Mouse (Mus musculus) ES-Bruce4 (cell line): ENCODE data around the gene Il9r. TPM values are rescaled to one million over a fixed set of nuclear protein-coding genes. Genes with fewer than 3 reads are reported as not detected.
A peak's percentile ranks its signal among the peaks of the same experiment; 100 is the strongest.

Experiments
- H3K27ac ChIP-seq: 2 replicates; pipeline ENCODE4 v1.5.1; 2012; ENCODE audit warnings: low read length, inconsistent platforms; ENCODE audit not compliant: insufficient read depth
- H3K27me3 ChIP-seq: 2 replicates; pipeline ENCODE4 v1.6.1; 2012; ENCODE audit warnings: mild to moderate bottlenecking, low read length, inconsistent platforms; ENCODE audit not compliant: control insufficient read depth, poor library complexity, insufficient read depth, severe bottlenecking
- H3K36me3 ChIP-seq: 2 replicates; pipeline ENCODE4 v1.6.1; 2012; ENCODE audit warnings: inconsistent platforms, mild to moderate bottlenecking, low read length, moderate library complexity; ENCODE audit not compliant: control insufficient read depth, poor library complexity, insufficient read depth, severe bottlenecking
- H3K4me1 ChIP-seq: one replicate; pipeline ENCODE4 v1.8.1; 2011; ENCODE audit warnings: low read length; ENCODE audit not compliant: control insufficient read depth, insufficient read depth
- H3K4me3 ChIP-seq: 2 replicates; pipeline ENCODE4 v1.5.1; 2011; ENCODE audit warnings: low read depth, mild to moderate bottlenecking, low read length
- H3K9ac ChIP-seq: 2 replicates; pipeline ENCODE4 v1.6.1; 2012; ENCODE audit warnings: low read depth, mild to moderate bottlenecking, inconsistent platforms; ENCODE audit not compliant: poor library complexity, severe bottlenecking
- H3K9me3 ChIP-seq: replicated peaks from 2 replicates; pipeline ENCODE4 v1.6.1; 2012; ENCODE audit warnings: mild to moderate bottlenecking, low read length, inconsistent platforms; ENCODE audit not compliant: control insufficient read depth, poor library complexity, insufficient read depth, severe bottlenecking
- CTCF ChIP-seq: IDR thresholded peaks from one replicate; pipeline ENCODE4 v1.8.1; 2011; ENCODE audit warnings: low read depth, low read length
- EP300 ChIP-seq: IDR thresholded peaks from 2 replicates; pipeline ENCODE4 v1.6.1; 2011; ENCODE audit warnings: low read depth, low read length; ENCODE audit not compliant: insufficient read depth
- POLR2A ChIP-seq: IDR thresholded peaks from one replicate; pipeline ENCODE4 v1.8.1; 2011; ENCODE audit warnings: low read length; ENCODE audit not compliant: insufficient read depth
- polyA plus RNA-seq: library from polyadenylated mRNA; stranded (reverse); fragments of >200 nt; gene quantifications from 2 replicates; pipeline ENCODE4 v1.2.4, GENCODE M21; 2011; ENCODE audit warnings: low read depth; ENCODE audit not compliant: missing spikeins, insufficient read depth, insufficient read length

The Il9r gene
- polyA plus RNA-seq, 1 experiment: not detected

- Histone ChIP-seq H3K4me3 (no peak overlapping the region), H3K9ac (no peak overlapping the region), H3K36me3 (peaks cover 5% of the 10 kb centered on the region; the same call in 1 of the 2 replicates), H3K27me3 (no peaks in the 10 kb centered on the region), H3K27ac (no peak overlapping the region), H3K9me3 (no peaks in the 10 kb centered on the region), H3K4me1 (peaks cover 3% of the 10 kb centered on the region)
- no peak for TF ChIP-seq EP300
Observed at GRCm38 (mm10) chr11:32243205-32243955, 43.3 kb upstream of the Il9r start.

GRCm38 (mm10) chr11:32242209-32242608, 42.1 kb upstream of the Il9r start:
- Histone ChIP-seq H3K27me3 (no peaks in the 10 kb centered on the region), H3K4me3 (no peak overlapping the region), H3K9me3 (no peaks in the 10 kb centered on the region), H3K36me3 (0 out of 2 replicates have a peak, but pooled peaks cover 2% of the 10 kb centered on the region), H3K27ac (no peak overlapping the region), H3K9ac (no peak overlapping the region), H3K4me1 (peaks cover 3% of the 10 kb centered on the region)
- TF ChIP-seq POLR2A: no peak
- TF ChIP-seq EP300: no peak
- no peak for TF ChIP-seq CTCF

GRCm38 (mm10) chr11:32241391-32241790, 41.3 kb upstream of the Il9r start:
- no peaks in the 10 kb centered on the region for H3K27me3 ChIP-seq
- no peaks in the 10 kb centered on the region for H3K36me3 ChIP-seq
- peaks cover 3% of the 10 kb centered on the region for H3K4me1 ChIP-seq
- no peaks in the 10 kb centered on the region for H3K9me3 ChIP-seq
- no peak overlapping the region for H3K4me3 ChIP-seq
- no peak overlapping the region for H3K9ac ChIP-seq
- TF ChIP-seq CTCF (no peak), EP300 (no peak), POLR2A (no peak)
- no peak overlapping the region for H3K27ac ChIP-seq

GRCm38 (mm10) chr11:32238093-32238860, 38.2 kb upstream of the Il9r start:
- Histone ChIP-seq H3K9me3 (no peaks in the 10 kb centered on the region), H3K36me3 (no peaks in the 10 kb centered on the region; the same call in 1 of the 2 replicates), H3K4me3 (no peak overlapping the region), H3K4me1 (no peaks in the 10 kb centered on the region), H3K9ac (no peak overlapping the region), H3K27me3 (no peaks in the 10 kb centered on the region), H3K27ac (no peak overlapping the region)
- TF ChIP-seq CTCF (peak; percentile 95), POLR2A (no peak)

GRCm38 (mm10) chr11:32237411-32237795, 37.3 kb upstream of the Il9r start:
- TF ChIP-seq EP300: no peak
- no peak for TF ChIP-seq POLR2A
- TF ChIP-seq CTCF: no peak
- H3K27ac ChIP-seq: no peak overlapping the region
- H3K4me3 ChIP-seq: no peak overlapping the region
- H3K36me3 ChIP-seq: peaks cover 1% of the 10 kb centered on the region; the same call in 1 of the 2 replicates
- H3K9me3 ChIP-seq: no peaks in the 10 kb centered on the region
- no peak overlapping the region for H3K9ac ChIP-seq
- H3K27me3 ChIP-seq: no peaks in the 10 kb centered on the region
- H3K4me1 ChIP-seq: no peaks in the 10 kb centered on the region

GRCm38 (mm10) chr11:32236712-32237410, 36.8 kb upstream of the Il9r start:
- no peaks in the 10 kb centered on the region for H3K27me3 ChIP-seq
- H3K27ac ChIP-seq: no peak overlapping the region
- H3K9me3 ChIP-seq: no peaks in the 10 kb centered on the region
- no peaks in the 10 kb centered on the region for H3K4me1 ChIP-seq
- peaks cover 7% of the 10 kb centered on the region; the same call in 1 of the 2 replicates for H3K36me3 ChIP-seq
- H3K9ac ChIP-seq: no peak overlapping the region
- TF ChIP-seq POLR2A: no peak
- peak; percentile 64 for TF ChIP-seq CTCF
- TF ChIP-seq EP300: no peak
- no peak overlapping the region for H3K4me3 ChIP-seq
